Mouse (Mus musculus) ES-Bruce4 (cell line): ENCODE measurements around the gene Aff3. TPM values are rescaled to one million over a fixed set of nuclear protein-coding genes. Genes with fewer than 3 reads are reported as not detected.

Experiments
- H3K27ac ChIP-seq: 2 replicates; pipeline ENCODE4 v1.5.1; 2012; ENCODE audit warnings: low read length, inconsistent platforms; ENCODE audit not compliant: insufficient read depth
- H3K27me3 ChIP-seq: 2 replicates; pipeline ENCODE4 v1.6.1; 2012; ENCODE audit warnings: mild to moderate bottlenecking, low read length, inconsistent platforms; ENCODE audit not compliant: control insufficient read depth, poor library complexity, insufficient read depth, severe bottlenecking
- H3K36me3 ChIP-seq: 2 replicates; pipeline ENCODE4 v1.6.1; 2012; ENCODE audit warnings: inconsistent platforms, mild to moderate bottlenecking, low read length, moderate library complexity; ENCODE audit not compliant: control insufficient read depth, poor library complexity, insufficient read depth, severe bottlenecking
- H3K4me1 ChIP-seq: one replicate; pipeline ENCODE4 v1.8.1; 2011; ENCODE audit warnings: low read length; ENCODE audit not compliant: control insufficient read depth, insufficient read depth
- H3K4me3 ChIP-seq: 2 replicates; pipeline ENCODE4 v1.5.1; 2011; ENCODE audit warnings: low read depth, mild to moderate bottlenecking, low read length
- H3K9ac ChIP-seq: 2 replicates; pipeline ENCODE4 v1.6.1; 2012; ENCODE audit warnings: low read depth, mild to moderate bottlenecking, inconsistent platforms; ENCODE audit not compliant: poor library complexity, severe bottlenecking
- H3K9me3 ChIP-seq: replicated peaks from 2 replicates; pipeline ENCODE4 v1.6.1; 2012; ENCODE audit warnings: mild to moderate bottlenecking, low read length, inconsistent platforms; ENCODE audit not compliant: control insufficient read depth, poor library complexity, insufficient read depth, severe bottlenecking
- CTCF ChIP-seq: IDR thresholded peaks from one replicate; pipeline ENCODE4 v1.8.1; 2011; ENCODE audit warnings: low read depth, low read length
- EP300 ChIP-seq: IDR thresholded peaks from 2 replicates; pipeline ENCODE4 v1.6.1; 2011; ENCODE audit warnings: low read depth, low read length; ENCODE audit not compliant: insufficient read depth
- POLR2A ChIP-seq: IDR thresholded peaks from one replicate; pipeline ENCODE4 v1.8.1; 2011; ENCODE audit warnings: low read length; ENCODE audit not compliant: insufficient read depth
- polyA plus RNA-seq: library from polyadenylated mRNA; stranded (reverse); fragments of >200 nt; gene quantifications from 2 replicates; pipeline ENCODE4 v1.2.4, GENCODE M21; 2011; ENCODE audit warnings: low read depth; ENCODE audit not compliant: missing spikeins, insufficient read depth, insufficient read length

Gene Aff3
- polyA plus RNA-seq, 1 experiment, result 9.2 TPM

GRCm38 (mm10) chr1:38249561-38249960 lies 415.2 kb downstream of the Aff3 start:
- Histone ChIP-seq H3K4me3 (no peak overlapping the region), H3K9ac (no peak overlapping the region), H3K27ac (no peak overlapping the region), H3K27me3 (no peaks in the 10 kb centered on the region), H3K36me3 (no peaks in the 10 kb centered on the region), H3K4me1 (no peaks in the 10 kb centered on the region), H3K9me3 (no peaks in the 10 kb centered on the region)
- no peak for TF ChIP-seq EP300
- no peak for TF ChIP-seq POLR2A

DNA sequence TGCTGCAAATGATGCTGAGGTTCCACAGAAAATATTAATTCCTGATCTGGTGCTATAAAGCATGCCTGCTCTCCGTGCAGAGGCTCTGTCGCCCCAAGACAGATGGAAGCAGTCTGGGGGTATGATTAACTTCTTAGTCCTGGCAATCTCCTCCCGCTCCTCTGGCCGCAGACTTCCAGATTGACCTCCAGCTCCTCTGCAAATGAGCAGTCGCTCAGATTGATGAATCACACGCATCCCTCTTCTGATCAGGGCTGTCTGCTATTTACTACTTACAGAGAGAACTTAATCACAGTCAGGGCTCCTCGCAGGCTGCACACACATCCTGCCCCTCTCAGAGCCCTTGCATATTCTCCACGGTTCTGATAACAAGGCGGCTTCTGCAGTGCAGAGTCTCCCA lies 416.7 kb downstream of the Aff3 start:
- no peak overlapping the region for H3K4me3 ChIP-seq
- no peak overlapping the region for H3K27ac ChIP-seq
- H3K36me3 ChIP-seq, result no peaks in the 10 kb centered on the region
- no peaks in the 10 kb centered on the region for H3K27me3 ChIP-seq
- H3K9ac ChIP-seq, result no peak overlapping the region
- no peaks in the 10 kb centered on the region for H3K9me3 ChIP-seq
- no peaks in the 10 kb centered on the region for H3K4me1 ChIP-seq
- TF ChIP-seq EP300 (no peak), CTCF (no peak), POLR2A (no peak)

DNA sequence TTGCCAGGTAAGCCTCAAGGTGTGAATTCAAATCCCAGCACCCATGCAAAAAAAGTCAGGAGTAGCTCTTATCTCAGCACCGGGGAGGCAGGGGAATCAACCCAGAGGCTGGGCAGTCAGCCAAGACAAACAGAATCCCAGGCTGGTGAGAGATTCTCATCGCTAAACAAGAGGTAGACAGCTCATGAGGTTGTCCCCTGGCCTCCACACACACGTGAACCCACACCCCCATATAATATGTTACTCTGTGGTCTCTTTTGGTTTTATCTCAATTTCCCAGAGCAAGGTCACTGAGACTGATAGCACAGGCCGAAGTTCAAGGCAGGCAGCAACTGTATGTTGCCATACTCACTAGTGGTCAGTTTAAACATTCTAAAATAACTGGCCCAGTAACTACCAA lies 422.2 kb downstream of the Aff3 start:
- Histone ChIP-seq H3K4me3 (no peak overlapping the region), H3K9ac (no peak overlapping the region), H3K36me3 (no peaks in the 10 kb centered on the region), H3K4me1 (no peaks in the 10 kb centered on the region), H3K27ac (no peak overlapping the region), H3K27me3 (no peaks in the 10 kb centered on the region), H3K9me3 (no peaks in the 10 kb centered on the region)
- TF ChIP-seq POLR2A (no peak), EP300 (no peak), CTCF (no peak)

DNA sequence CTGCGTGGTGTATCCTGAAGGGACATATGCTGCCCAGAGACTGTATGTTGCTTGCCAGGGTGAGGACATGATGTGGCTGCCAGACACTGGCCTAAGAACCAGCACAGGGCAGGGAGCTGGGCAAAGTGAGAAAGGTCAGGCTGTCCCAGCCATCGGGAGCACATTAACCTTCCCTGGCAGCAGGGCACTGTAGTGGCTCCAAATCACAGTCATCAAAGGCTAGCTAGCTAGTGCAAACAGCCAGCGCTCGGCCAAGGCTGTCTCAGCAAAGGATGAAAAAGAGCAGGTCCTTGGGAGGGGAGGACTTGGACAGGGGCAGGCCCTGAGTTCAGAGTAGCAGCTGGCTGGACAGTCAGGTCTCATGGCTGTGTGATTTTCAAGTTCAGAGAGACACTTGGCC lies 423.0 kb downstream of the Aff3 start:
- Histone ChIP-seq H3K4me1 (no peaks in the 10 kb centered on the region), H3K9ac (no peak overlapping the region), H3K27me3 (no peaks in the 10 kb centered on the region), H3K4me3 (no peak overlapping the region), H3K9me3 (no peaks in the 10 kb centered on the region), H3K27ac (no peak overlapping the region), H3K36me3 (no peaks in the 10 kb centered on the region)
- TF ChIP-seq POLR2A, result no peak
- TF ChIP-seq CTCF, result no peak
- no peak for TF ChIP-seq EP300

DNA sequence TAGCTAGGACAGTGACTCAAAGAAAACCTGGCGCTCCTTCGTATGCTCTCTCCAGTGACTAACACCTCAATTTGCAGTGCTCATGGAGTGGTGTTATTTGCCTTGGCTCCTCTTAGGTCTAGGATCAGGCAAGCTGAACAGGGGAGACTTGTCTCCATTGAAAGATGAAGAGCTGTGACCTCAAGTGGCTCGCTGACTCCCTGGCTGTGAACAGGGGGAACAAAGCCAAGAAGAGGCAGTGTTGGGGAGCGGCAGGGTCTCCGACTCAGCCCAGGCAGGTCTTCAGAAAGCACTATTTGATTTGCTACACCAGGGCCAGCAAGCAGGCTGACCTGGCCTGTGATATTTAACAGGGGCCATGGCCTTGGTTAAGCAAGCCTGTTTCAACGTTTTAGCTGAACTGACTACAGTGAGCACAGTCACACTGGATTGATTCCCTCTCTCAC lies 423.5 kb downstream of the Aff3 start:
- no peak for TF ChIP-seq CTCF
- TF ChIP-seq EP300, result no peak
- no peak for TF ChIP-seq POLR2A

GRCm38 (mm10) chr1:38240438-38241220 lies 424.1 kb downstream of the Aff3 start:
- Histone ChIP-seq H3K4me3 (no peak overlapping the region), H3K36me3 (no peaks in the 10 kb centered on the region), H3K9me3 (no peaks in the 10 kb centered on the region), H3K4me1 (no peaks in the 10 kb centered on the region), H3K27me3 (no peaks in the 10 kb centered on the region), H3K9ac (no peak overlapping the region), H3K27ac (no peak overlapping the region)
- no peak for TF ChIP-seq EP300

More for the DNA sequence above, 423.5 kb downstream of the Aff3 start:
- Histone ChIP-seq H3K4me3 (no peak overlapping the region), H3K36me3 (no peaks in the 10 kb centered on the region), H3K9ac (no peak overlapping the region), H3K9me3 (no peaks in the 10 kb centered on the region), H3K27me3 (no peaks in the 10 kb centered on the region), H3K27ac (no peak overlapping the region), H3K4me1 (no peaks in the 10 kb centered on the region)
